Mouse (Mus musculus): ENCODE results near the gene Alox5.

DNA sequence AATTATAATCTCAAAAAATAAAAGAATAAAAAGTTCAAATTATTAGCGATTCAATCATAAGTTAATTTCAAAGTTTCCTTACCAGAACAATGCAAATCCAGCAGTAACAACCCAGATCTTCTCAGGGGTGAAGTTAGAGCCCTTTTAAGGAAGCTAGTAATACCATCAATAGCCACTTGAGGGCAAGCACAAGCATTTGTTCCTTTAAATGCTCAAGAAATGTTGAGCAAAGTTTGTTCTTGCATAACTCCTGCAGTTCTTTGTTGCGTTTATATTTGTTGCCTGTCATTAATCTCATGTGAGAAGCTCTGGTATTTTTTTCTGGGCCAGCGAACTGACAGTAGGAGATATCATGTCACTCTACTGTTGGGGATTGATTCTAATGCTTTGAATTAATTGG is 7.1 kb upstream of the Alox5 start:
- TF ChIP-seq CTCF (IDR thresholded peaks at IDR 0.05; ENCODE audit: insufficient read depth, low read depth, low read length) = no peak
- no peak for TF ChIP-seq POLR2A (IDR thresholded peaks at IDR 0.05; ENCODE audit: insufficient read depth, low read depth, low read length)
